Mouse (Mus musculus): ENCODE measurements around the gene Lrrc51. TPM values are rescaled to one million over a fixed set of nuclear protein-coding genes. Genes with fewer than 3 reads are reported as not detected.

Lrrc51 gene
- polyA plus RNA-seq, 2 experiments = 1.4 to 2.1 TPM

DNA sequence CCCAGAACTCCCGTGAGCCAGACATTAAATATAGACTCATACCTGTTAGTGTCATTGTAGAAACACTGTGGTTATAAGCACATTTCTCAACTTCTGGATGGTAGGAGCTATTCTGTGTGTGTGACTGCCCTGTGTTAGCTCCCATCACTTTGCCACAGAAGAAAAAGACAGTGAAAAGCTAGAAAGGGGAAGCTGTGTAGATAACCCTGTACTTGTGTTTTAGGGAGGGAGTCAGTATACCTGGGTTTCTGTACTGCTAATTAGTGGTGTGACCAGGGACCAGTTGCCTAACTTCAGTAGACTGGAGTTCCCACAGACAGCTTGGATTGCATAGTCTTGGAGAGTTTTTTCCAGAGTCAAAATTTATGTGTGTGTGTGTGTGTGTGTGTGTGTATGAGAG, 22.8 kb upstream of the Lrrc51 start:
- no peak for DNase-seq (ENCODE audit: low read depth in 3 of 3, low spot score in 3 of 3)
- H3K4me2 ChIP-seq (ENCODE audit: low read depth) = no peak overlapping the region
- no peaks in the 10 kb centered on the region; the same call in 1 of the 2 replicates for H3K36me3 ChIP-seq (replicated peaks; ENCODE audit: control insufficient read depth, insufficient read depth, low read depth)
- H3K9ac ChIP-seq (replicated peaks) = no peak overlapping the region
- 57% methylated on average over 1 of the region's 1 CpGs for WGBS (ENCODE audit: insufficient replicate concordance)
- peaks cover 3 to 14% of the 10 kb centered on the region in 2 experiments; a peak in 3 of 4 replicates for H3K4me1 ChIP-seq (replicated peaks; ENCODE audit: control insufficient read depth in 2 of 2, insufficient read depth in 2 of 2, low read length in 1 of 2)
- no peak overlapping the region for H3K27ac ChIP-seq
- ATAC-seq (ENCODE audit: insufficient read depth) = no peak
- TF ChIP-seq CTCF (IDR thresholded peaks at IDR 0.05; ENCODE audit: low read depth) = no peak
- no peak for TF ChIP-seq EP300 (IDR thresholded peaks at IDR 0.05; ENCODE audit: low read depth)
- H3K4me3 ChIP-seq (ENCODE audit: insufficient read depth in 1 of 2, low read depth in 2 of 2, low read length in 2 of 2) = no peak overlapping the region
- no peaks in the 10 kb centered on the region for H3K27me3 ChIP-seq (ENCODE audit: control insufficient read depth, insufficient read depth, low read length)
- no peaks in the 10 kb centered on the region for H3K9me3 ChIP-seq (ENCODE audit: control insufficient read depth, low read length)

DNA sequence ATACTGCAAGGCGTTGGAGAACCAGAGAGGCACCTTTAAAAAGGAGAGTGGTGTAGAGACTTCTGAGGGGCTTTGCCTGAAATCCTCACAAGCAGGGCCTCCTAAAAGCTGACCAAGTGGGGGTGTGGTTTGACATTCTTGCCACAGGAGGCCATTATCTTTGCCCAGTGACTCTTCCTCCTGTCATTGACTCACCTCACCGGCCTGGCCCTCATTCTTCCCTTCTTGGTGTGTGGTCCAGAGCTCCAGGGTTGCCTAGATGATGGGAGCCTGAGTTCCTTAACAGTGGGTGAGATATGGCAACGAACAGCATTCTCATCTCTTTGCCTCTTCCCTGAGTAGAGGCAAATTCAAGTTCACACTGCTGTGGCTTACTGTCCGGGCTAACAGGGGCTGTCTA, 22.2 kb upstream of the Lrrc51 start:
- 28% methylated on average over 4 of the region's 4 CpGs for WGBS (ENCODE audit: insufficient replicate concordance)

DNA sequence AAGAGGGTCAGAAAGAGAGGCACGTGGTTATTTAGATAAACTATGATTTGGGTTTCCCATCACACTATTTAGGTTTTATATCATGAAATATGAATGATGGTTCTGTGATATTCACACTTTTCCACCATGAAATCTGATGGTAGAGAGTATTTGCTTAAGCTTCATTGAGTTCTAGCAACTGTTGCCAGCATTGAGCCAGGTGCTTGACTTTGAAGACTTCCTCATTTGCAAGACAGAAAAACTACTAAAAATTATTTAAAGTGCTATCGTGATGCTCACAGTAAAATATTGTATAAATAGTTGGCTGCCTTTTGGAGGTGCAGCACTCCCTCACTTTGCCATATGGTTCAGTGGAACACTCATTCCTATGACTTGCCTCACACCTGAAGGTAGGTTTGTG, 21.6 kb upstream of the Lrrc51 start:
- Histone ChIP-seq H3K27ac (no peak overlapping the region), H3K36me3 (replicated peaks; ENCODE audit: control insufficient read depth, insufficient read depth, low read depth) (no peaks in the 10 kb centered on the region; the same call in 1 of the 2 replicates), H3K4me3 (ENCODE audit: insufficient read depth in 1 of 2, low read depth in 2 of 2, low read length in 2 of 2) (no peak overlapping the region), H3K9ac (replicated peaks) (no peak overlapping the region), H3K4me1 (replicated peaks; ENCODE audit: control insufficient read depth in 2 of 2, insufficient read depth in 2 of 2, low read length in 1 of 2) (peaks cover 3 to 14% of the 10 kb centered on the region in 2 experiments; a peak in 3 of 4 replicates), H3K27me3 (ENCODE audit: control insufficient read depth, insufficient read depth, low read length) (no peaks in the 10 kb centered on the region), H3K9me3 (ENCODE audit: control insufficient read depth, low read length) (no peaks in the 10 kb centered on the region), H3K4me2 (ENCODE audit: low read depth) (no peak overlapping the region)
- TF ChIP-seq EP300 (IDR thresholded peaks at IDR 0.05; ENCODE audit: low read depth) (no peak), CTCF (IDR thresholded peaks at IDR 0.05; ENCODE audit: low read depth) (no peak)
- no peak for ATAC-seq (ENCODE audit: insufficient read depth)
- no peak for DNase-seq (ENCODE audit: low read depth in 3 of 3, low spot score in 3 of 3)
- WGBS (ENCODE audit: insufficient replicate concordance) = 72% methylated on average over 2 of the region's 2 CpGs

More for the DNA sequence above, 22.2 kb upstream of the Lrrc51 start:
- H3K4me2 ChIP-seq (ENCODE audit: low read depth) = no peak overlapping the region
- peaks cover 3 to 14% of the 10 kb centered on the region in 2 experiments; a peak in 3 of 4 replicates for H3K4me1 ChIP-seq (replicated peaks; ENCODE audit: control insufficient read depth in 2 of 2, insufficient read depth in 2 of 2, low read length in 1 of 2)
- no peak overlapping the region for H3K4me3 ChIP-seq (ENCODE audit: insufficient read depth in 1 of 2, low read depth in 2 of 2, low read length in 2 of 2)
- ATAC-seq (ENCODE audit: insufficient read depth) (no peak), DNase-seq (ENCODE audit: low read depth in 3 of 3, low spot score in 3 of 3) (no peak)
- no peaks in the 10 kb centered on the region for H3K9me3 ChIP-seq (ENCODE audit: control insufficient read depth, low read length)
- no peaks in the 10 kb centered on the region for H3K27me3 ChIP-seq (ENCODE audit: control insufficient read depth, insufficient read depth, low read length)
- no peak overlapping the region for H3K9ac ChIP-seq (replicated peaks)
- H3K27ac ChIP-seq = no peak overlapping the region
- no peaks in the 10 kb centered on the region; the same call in 1 of the 2 replicates for H3K36me3 ChIP-seq (replicated peaks; ENCODE audit: control insufficient read depth, insufficient read depth, low read depth)
- no peak for TF ChIP-seq EP300 (IDR thresholded peaks at IDR 0.05; ENCODE audit: low read depth)
- no peak for TF ChIP-seq CTCF (IDR thresholded peaks at IDR 0.05; ENCODE audit: low read depth)

DNA sequence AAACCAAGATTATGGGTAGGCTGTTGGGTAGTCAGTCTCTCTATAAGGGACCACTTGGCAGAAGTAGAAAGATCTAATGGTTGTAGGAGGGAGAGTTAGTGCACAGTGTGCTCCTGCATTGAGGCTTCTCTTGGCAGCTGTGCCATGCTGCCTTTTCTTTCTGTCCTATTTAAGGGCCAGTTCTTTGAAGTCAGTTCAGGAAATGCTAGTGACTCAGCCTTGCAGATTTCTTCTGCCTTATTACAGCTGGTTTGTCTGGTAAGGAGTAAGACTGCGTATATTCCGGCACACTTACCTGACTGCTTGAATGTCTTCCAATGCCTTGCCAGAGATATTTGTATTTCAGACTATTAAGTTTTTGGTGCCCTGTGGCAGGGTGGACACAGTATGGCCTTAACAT, 20.5 kb upstream of the Lrrc51 start:
- Histone ChIP-seq H3K27me3 (ENCODE audit: control insufficient read depth, insufficient read depth, low read length) (no peaks in the 10 kb centered on the region), H3K4me1 (replicated peaks; ENCODE audit: control insufficient read depth in 2 of 2, insufficient read depth in 2 of 2, low read length in 1 of 2) (peaks cover 3 to 14% of the 10 kb centered on the region in 2 experiments; a peak in 3 of 4 replicates), H3K27ac (no peak overlapping the region), H3K36me3 (replicated peaks; ENCODE audit: control insufficient read depth, insufficient read depth, low read depth) (no peaks in the 10 kb centered on the region; the same call in 1 of the 2 replicates), H3K9ac (replicated peaks) (no peak overlapping the region), H3K4me2 (ENCODE audit: low read depth) (no peak overlapping the region), H3K4me3 (ENCODE audit: insufficient read depth in 1 of 2, low read depth in 2 of 2, low read length in 2 of 2) (no peak overlapping the region), H3K9me3 (ENCODE audit: control insufficient read depth, low read length) (no peaks in the 10 kb centered on the region)
- WGBS (ENCODE audit: insufficient replicate concordance) = 83% methylated on average over 2 of the region's 2 CpGs
- TF ChIP-seq CTCF (IDR thresholded peaks at IDR 0.05; ENCODE audit: low read depth) (no peak), EP300 (IDR thresholded peaks at IDR 0.05; ENCODE audit: low read depth) (no peak)
- DNase-seq (ENCODE audit: low read depth in 3 of 3, low spot score in 3 of 3) (no peak), ATAC-seq (ENCODE audit: insufficient read depth) (no peak)

DNA sequence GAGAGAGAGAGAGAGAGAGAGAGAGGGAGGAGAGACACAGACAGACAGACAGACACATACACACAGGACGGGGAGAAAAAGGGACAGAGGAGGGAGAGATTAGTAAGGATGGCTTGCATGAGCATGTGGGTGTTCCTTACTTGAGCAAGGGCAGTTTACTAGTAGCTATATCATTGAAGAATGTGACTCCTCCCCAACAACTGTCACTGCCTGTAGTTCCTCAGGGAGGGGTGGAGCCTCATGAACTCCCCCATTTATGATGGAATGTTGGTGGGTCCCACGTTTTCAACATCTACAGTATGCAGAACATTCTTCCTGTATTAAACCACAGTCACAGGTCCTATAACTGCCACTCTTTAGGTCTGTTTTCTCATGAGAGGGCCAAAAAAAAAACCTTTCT, 18.4 kb upstream of the Lrrc51 start:
- Histone ChIP-seq H3K9me3 (ENCODE audit: control insufficient read depth, low read length) (no peaks in the 10 kb centered on the region), H3K27ac (no peak overlapping the region), H3K27me3 (ENCODE audit: control insufficient read depth, insufficient read depth, low read length) (no peaks in the 10 kb centered on the region), H3K9ac (replicated peaks) (no peak overlapping the region), H3K4me3 (ENCODE audit: insufficient read depth in 1 of 2, low read depth in 2 of 2, low read length in 2 of 2) (no peak overlapping the region), H3K4me2 (ENCODE audit: low read depth) (no peak overlapping the region), H3K4me1 (replicated peaks; ENCODE audit: control insufficient read depth in 2 of 2, insufficient read depth in 2 of 2, low read length in 1 of 2) (peaks cover 3 to 14% of the 10 kb centered on the region in 2 experiments; a peak in 3 of 4 replicates), H3K36me3 (replicated peaks; ENCODE audit: control insufficient read depth, insufficient read depth, low read depth) (peaks cover 4% of the 10 kb centered on the region)
- DNase-seq (ENCODE audit: low read depth in 3 of 3, low spot score in 3 of 3) (no peak), ATAC-seq (ENCODE audit: insufficient read depth) (no peak)
- TF ChIP-seq CTCF (IDR thresholded peaks at IDR 0.05; ENCODE audit: low read depth) = no peak
- TF ChIP-seq EP300 (IDR thresholded peaks at IDR 0.05; ENCODE audit: low read depth) = no peak
- WGBS (ENCODE audit: insufficient replicate concordance) = 24% methylated on average over 2 of the region's 2 CpGs

All from liver, embryonic 14.5 days (tissue).